Mouse (Mus musculus): ENCODE measurements at regions not wholly inside any gene's neighbourhood (a gene's known extent, or its start where the extent isn't known, plus 50 kb on each side); places are given as distances from the start of the nearest gene placed in this dataset.

DNA sequence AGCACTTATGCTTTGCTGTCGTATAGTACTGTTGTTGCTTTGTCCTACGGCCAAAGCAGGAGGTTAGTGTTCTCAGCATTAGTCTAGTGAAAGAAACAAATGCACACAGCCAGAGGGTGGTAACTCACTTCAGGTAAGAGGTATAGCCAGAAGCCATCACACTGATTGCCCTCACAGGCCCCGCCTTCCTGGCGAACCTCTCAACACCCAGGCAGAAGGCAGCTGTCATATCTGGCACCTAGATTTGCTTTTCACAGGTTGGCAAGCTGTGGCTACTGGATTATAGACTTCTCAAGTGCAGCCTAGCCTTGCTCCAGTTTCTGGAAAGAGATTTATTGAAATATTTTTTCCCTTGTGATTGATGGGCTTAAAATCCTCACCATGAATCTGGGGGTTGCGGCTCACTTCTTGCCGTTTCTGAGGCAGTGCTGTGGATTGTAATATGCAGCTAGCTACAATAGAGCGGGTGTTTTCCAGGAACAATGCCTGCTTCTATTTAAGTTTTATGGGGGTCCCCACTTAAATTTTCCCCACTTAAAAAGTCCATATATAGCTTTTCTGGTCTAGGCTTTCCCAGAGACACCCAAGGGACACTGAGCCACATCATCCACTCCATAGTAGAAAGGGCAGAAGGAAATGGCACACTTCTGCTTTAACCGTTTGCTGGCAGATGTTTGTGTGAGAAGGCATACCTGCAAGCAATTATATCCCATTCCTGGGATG lies 109.1 kb upstream of the Tmc3 start:
- H3K27ac ChIP-seq (ENCODE audit: insufficient read depth, low read depth, low read length) = no peak overlapping the region
- WGBS = 73% methylated on average over 8 of the region's 8 CpGs
- H3K27me3 ChIP-seq (replicated peaks; ENCODE audit: control insufficient read depth, insufficient read depth, low read length) = no peaks in the 10 kb centered on the region
- no peaks in the 10 kb centered on the region for H3K4me1 ChIP-seq (ENCODE audit: control insufficient read depth, insufficient read depth, low read length)
- DNase-seq = no peak
- TF ChIP-seq POLR2A (IDR thresholded peaks at IDR 0.05; ENCODE audit: low read depth, low read length) = no peak
- no peak for TF ChIP-seq CTCF (conservative IDR thresholded peaks at IDR 0.05; ENCODE audit: insufficient read depth, insufficient read length, low read depth, low read length)
- H3K4me3 ChIP-seq (ENCODE audit: insufficient read depth, low read depth, low read length) = no peak overlapping the region
- no peaks in the 10 kb centered on the region for H3K36me3 ChIP-seq (ENCODE audit: control insufficient read depth, insufficient read depth, low read length)

DNA sequence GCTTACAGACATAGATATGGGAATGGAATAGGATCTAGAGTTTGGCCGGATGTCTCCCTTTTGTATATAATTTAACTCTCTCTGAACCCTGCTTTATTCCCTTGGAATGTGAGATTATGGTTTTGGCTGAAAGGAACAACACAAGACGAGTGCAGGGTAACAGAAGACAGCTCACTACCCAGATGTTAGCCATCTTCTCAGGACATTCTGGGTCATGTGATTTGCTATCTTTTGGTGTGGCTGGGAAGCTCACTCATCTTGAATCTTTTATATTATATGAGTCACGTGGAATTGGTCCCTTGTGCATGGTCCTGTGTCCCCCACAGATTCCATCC lies 108.6 kb upstream of the Tmc3 start:
- no peak for DNase-seq
- no peak for TF ChIP-seq POLR2A (IDR thresholded peaks at IDR 0.05; ENCODE audit: low read depth, low read length)
- TF ChIP-seq CTCF (conservative IDR thresholded peaks at IDR 0.05; ENCODE audit: insufficient read depth, insufficient read length, low read depth, low read length) = no peak
- Histone ChIP-seq H3K4me3 (ENCODE audit: insufficient read depth, low read depth, low read length) (no peak overlapping the region), H3K27ac (ENCODE audit: insufficient read depth, low read depth, low read length) (no peak overlapping the region), H3K4me1 (ENCODE audit: control insufficient read depth, insufficient read depth, low read length) (no peaks in the 10 kb centered on the region), H3K36me3 (ENCODE audit: control insufficient read depth, insufficient read depth, low read length) (no peaks in the 10 kb centered on the region), H3K27me3 (replicated peaks; ENCODE audit: control insufficient read depth, insufficient read depth, low read length) (no peaks in the 10 kb centered on the region)
- 66% methylated on average over 3 of the region's 3 CpGs for WGBS

DNA sequence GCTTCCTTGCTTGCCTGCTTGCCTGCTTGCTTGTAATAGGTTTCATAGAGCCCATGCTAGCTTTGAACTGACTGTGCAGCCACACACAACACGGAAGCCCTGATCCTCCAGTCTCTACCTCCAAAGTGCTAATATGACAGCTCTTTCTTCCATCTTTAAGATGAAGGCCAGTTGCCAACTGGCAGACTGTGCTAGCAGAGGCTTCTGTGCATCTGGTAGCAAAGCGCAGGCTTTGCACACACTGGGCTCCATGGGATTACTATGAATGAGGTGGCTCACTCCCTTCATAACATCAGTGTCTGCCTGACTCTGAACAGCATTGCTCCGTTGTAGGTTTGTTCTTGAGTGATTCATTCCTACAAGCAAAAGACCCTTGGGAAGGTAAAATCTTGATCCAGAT lies 107.9 kb upstream of the Tmc3 start:
- no peak overlapping the region for H3K27ac ChIP-seq (ENCODE audit: insufficient read depth, low read depth, low read length)
- no peak overlapping the region for H3K4me3 ChIP-seq (ENCODE audit: insufficient read depth, low read depth, low read length)
- DNase-seq = no peak
- 95% methylated on average over 3 of the region's 3 CpGs for WGBS
- H3K27me3 ChIP-seq (replicated peaks; ENCODE audit: control insufficient read depth, insufficient read depth, low read length) = no peaks in the 10 kb centered on the region
- H3K4me1 ChIP-seq (ENCODE audit: control insufficient read depth, insufficient read depth, low read length) = no peaks in the 10 kb centered on the region
- TF ChIP-seq POLR2A (IDR thresholded peaks at IDR 0.05; ENCODE audit: low read depth, low read length) (no peak), CTCF (conservative IDR thresholded peaks at IDR 0.05; ENCODE audit: insufficient read depth, insufficient read length, low read depth, low read length) (no peak)
- H3K36me3 ChIP-seq (ENCODE audit: control insufficient read depth, insufficient read depth, low read length) = no peaks in the 10 kb centered on the region

DNA sequence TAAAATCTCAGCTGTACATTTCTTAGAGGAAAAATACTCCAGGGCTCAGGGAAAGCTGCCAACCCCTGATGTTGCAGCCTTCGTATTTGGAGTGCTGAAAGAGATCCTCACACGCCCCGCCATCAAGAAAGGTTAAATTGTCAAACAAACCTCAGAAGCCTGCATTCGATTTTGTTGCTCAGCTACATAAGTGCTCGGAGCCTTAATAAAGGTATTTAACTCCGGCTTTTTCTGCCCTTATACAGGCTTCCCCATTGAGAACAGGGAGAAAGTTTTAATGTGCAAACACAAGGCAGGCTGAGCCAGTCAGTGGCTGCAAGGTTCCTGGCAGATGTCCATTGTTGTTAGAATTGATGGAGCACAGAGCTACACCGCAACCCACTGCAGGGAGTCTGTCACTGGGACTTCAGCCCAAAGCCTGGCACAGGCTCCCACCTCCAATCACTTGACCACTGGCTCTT lies 107.0 kb upstream of the Tmc3 start:
- Histone ChIP-seq H3K27me3 (replicated peaks; ENCODE audit: control insufficient read depth, insufficient read depth, low read length) (no peaks in the 10 kb centered on the region), H3K27ac (ENCODE audit: insufficient read depth, low read depth, low read length) (no peak overlapping the region), H3K36me3 (ENCODE audit: control insufficient read depth, insufficient read depth, low read length) (no peaks in the 10 kb centered on the region), H3K4me3 (ENCODE audit: insufficient read depth, low read depth, low read length) (no peak overlapping the region), H3K4me1 (ENCODE audit: control insufficient read depth, insufficient read depth, low read length) (no peaks in the 10 kb centered on the region)
- TF ChIP-seq POLR2A (IDR thresholded peaks at IDR 0.05; ENCODE audit: low read depth, low read length) (no peak), CTCF (conservative IDR thresholded peaks at IDR 0.05; ENCODE audit: insufficient read depth, insufficient read length, low read depth, low read length) (no peak)
- WGBS = 41% methylated on average over 7 of the region's 7 CpGs
- DNase-seq = peak; percentile 5

DNA sequence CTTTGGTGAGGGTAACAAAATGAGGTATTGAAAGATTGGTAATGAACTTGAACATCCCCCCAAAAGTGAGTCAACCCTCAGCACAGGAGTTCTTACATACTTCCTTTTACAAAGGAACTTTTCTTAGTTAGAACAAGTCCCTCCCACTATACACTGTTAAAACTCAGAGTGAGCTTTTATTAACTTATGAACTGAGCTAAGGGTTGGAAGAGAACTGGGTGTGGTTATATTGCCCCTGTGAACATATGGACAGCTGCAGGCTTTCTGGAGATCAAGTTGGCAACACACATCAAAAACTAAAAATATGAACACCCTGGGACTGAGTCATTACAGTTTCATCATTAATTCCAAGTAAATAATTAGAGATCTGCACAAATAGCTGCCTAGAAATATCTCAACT lies 103.1 kb upstream of the Tmc3 start:
- no peaks in the 10 kb centered on the region for H3K27me3 ChIP-seq (replicated peaks; ENCODE audit: control insufficient read depth, insufficient read depth, low read length)
- no peak overlapping the region for H3K27ac ChIP-seq (ENCODE audit: insufficient read depth, low read depth, low read length)
- no peaks in the 10 kb centered on the region for H3K4me1 ChIP-seq (ENCODE audit: control insufficient read depth, insufficient read depth, low read length)
- H3K4me3 ChIP-seq (ENCODE audit: insufficient read depth, low read depth, low read length) = no peak overlapping the region
- TF ChIP-seq CTCF (conservative IDR thresholded peaks at IDR 0.05; ENCODE audit: insufficient read depth, insufficient read length, low read depth, low read length) = no peak
- TF ChIP-seq POLR2A (IDR thresholded peaks at IDR 0.05; ENCODE audit: low read depth, low read length) = no peak
- no peak for DNase-seq
- H3K36me3 ChIP-seq (ENCODE audit: control insufficient read depth, insufficient read depth, low read length) = no peaks in the 10 kb centered on the region

DNA sequence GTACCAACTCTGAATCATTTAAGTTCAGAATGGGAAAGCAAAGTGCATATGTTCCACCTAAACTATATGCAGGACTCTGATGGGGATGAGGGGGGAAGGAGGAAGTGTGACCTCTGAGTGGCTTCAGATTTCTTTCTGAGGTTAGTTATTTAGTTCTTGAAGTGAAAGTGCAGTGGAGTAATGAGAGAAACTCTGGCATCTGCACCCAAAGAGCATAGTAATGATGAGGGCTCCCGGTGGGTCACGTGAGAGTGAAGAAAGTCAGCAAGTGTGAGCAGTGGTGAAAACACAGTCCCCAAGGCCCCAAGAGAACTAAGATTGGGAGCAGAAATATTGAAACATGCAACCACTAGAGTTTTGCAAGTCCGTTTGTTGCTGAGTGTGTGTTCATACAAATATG lies 102.5 kb upstream of the Tmc3 start:
- H3K27ac ChIP-seq (ENCODE audit: insufficient read depth, low read depth, low read length) = no peak overlapping the region
- no peaks in the 10 kb centered on the region for H3K4me1 ChIP-seq (ENCODE audit: control insufficient read depth, insufficient read depth, low read length)
- no peak overlapping the region for H3K4me3 ChIP-seq (ENCODE audit: insufficient read depth, low read depth, low read length)
- H3K27me3 ChIP-seq (replicated peaks; ENCODE audit: control insufficient read depth, insufficient read depth, low read length) = no peaks in the 10 kb centered on the region
- DNase-seq = no peak
- no peaks in the 10 kb centered on the region for H3K36me3 ChIP-seq (ENCODE audit: control insufficient read depth, insufficient read depth, low read length)
- WGBS = 52% methylated on average over 3 of the region's 3 CpGs
- TF ChIP-seq POLR2A (IDR thresholded peaks at IDR 0.05; ENCODE audit: low read depth, low read length) = no peak

DNA sequence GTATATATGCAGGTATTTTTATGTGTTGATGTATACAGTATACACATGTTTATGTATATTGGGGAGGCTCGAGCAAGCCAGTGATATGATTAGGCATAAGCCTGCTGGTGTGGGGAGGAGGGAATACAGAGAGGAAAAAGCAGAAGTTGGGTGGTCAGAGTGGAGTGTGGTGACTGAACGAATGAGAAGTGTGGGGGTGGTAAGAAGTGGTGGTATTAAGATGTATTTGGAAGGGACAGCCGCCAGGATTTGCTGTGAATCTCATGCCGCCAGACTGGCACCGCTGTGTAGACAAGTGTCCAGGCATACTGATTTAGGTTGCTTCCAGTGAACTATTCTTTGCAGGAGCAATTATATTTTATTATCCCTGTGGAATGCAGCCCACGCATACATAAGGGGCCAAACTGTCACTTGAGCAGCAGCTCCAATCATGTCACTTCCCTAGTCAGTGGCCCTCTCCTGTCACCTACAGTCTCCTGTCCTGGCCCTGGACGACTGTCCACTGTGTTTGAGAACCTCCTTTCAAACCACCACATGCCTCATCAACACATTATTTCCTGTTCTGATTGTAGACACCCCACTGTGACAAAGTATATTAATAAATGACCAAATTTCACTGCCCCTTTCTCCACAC lies 101.9 kb upstream of the Tmc3 start:
- peak; percentile 20 for DNase-seq
- TF ChIP-seq POLR2A (IDR thresholded peaks at IDR 0.05; ENCODE audit: low read depth, low read length) = no peak
- TF ChIP-seq CTCF (conservative IDR thresholded peaks at IDR 0.05; ENCODE audit: insufficient read depth, insufficient read length, low read depth, low read length) = no peak
- 34% methylated on average over 7 of the region's 7 CpGs for WGBS

More for the DNA sequence above, 101.9 kb upstream of the Tmc3 start:
- Histone ChIP-seq H3K36me3 (ENCODE audit: control insufficient read depth, insufficient read depth, low read length) (no peaks in the 10 kb centered on the region), H3K4me3 (ENCODE audit: insufficient read depth, low read depth, low read length) (no peak overlapping the region), H3K27ac (ENCODE audit: insufficient read depth, low read depth, low read length) (no peak overlapping the region), H3K27me3 (replicated peaks; ENCODE audit: control insufficient read depth, insufficient read depth, low read length) (no peaks in the 10 kb centered on the region), H3K4me1 (ENCODE audit: control insufficient read depth, insufficient read depth, low read length) (no peaks in the 10 kb centered on the region)
